Mouse (Mus musculus) forebrain, embryonic 14.5 days (tissue): ENCODE data around the gene Sh3bgr. TPM values are rescaled to one million over a fixed set of nuclear protein-coding genes. Genes with fewer than 3 reads are reported as not detected.

Experiments used
- ATAC-seq: fragments of 200-750 bp; cut with Nextera tagmentation; 2 replicates; pipeline ENCODE4 v1.8.0; 2017; ENCODE audit warnings: mild to moderate bottlenecking, moderate library complexity
- DNase-seq: peaks from one replicate; pipeline ENCODE4 v3.0.0-alpha.2; 2015; ENCODE audit warnings: low spot score
- H3K27ac ChIP-seq: fragments of 300-500 bp; sonication (generic); 2 replicates; pipeline ENCODE4 v1.5.1; 2014; ENCODE audit warnings: low read depth, mild to moderate bottlenecking, control low read depth, low read length, moderate library complexity
- H3K27me3 ChIP-seq: fragments of 300-500 bp; sonication (generic); replicated peaks from 2 replicates; pipeline ENCODE4 v1.6.1; 2014; ENCODE audit warnings: low read length, control low read depth, mixed read lengths; ENCODE audit not compliant: control insufficient read depth, insufficient read depth
- H3K36me3 ChIP-seq: fragments of 300-500 bp; sonication (generic); 2 replicates; pipeline ENCODE4 v1.6.1; 2014; ENCODE audit warnings: low read length, control low read depth; ENCODE audit not compliant: control insufficient read depth, insufficient read depth
- H3K4me1 ChIP-seq: fragments of 300-500 bp; sonication (generic); 2 replicates; pipeline ENCODE4 v1.6.1; 2014; ENCODE audit warnings: antibody characterized with exemption, low read length, control low read depth; ENCODE audit not compliant: control insufficient read depth, insufficient read depth
- H3K4me2 ChIP-seq: fragments of 300-500 bp; sonication (generic); 2 replicates; pipeline ENCODE4 v1.6.1; 2014; ENCODE audit warnings: mild to moderate bottlenecking, control low read depth, low read length
- H3K4me3 ChIP-seq: fragments of 300-500 bp; sonication (generic); 2 replicates; pipeline ENCODE4 v1.5.1; 2014; ENCODE audit warnings: low read depth, low read length, control low read depth
- H3K9ac ChIP-seq: fragments of 300-500 bp; sonication (generic); 2 replicates; pipeline ENCODE4 v1.6.1; 2014; ENCODE audit warnings: mild to moderate bottlenecking, low read length, control low read depth, moderate library complexity
- H3K9me3 ChIP-seq: fragments of 300-500 bp; sonication (generic); replicated peaks from 2 replicates; pipeline ENCODE4 v1.6.1; 2016; ENCODE audit warnings: low read length, control low read depth, mixed read lengths; ENCODE audit not compliant: control insufficient read depth
- WGBS: fragments of 180-500 bp; shearing (Covaris S2); extraction: QIAGEN DNeasy Blood & Tissue Kit; methylation state at CpG from one replicate; pipeline ENCODE4 v1.1.7; 2014; 5-methylcytosine and 5-hydroxymethylcytosine counted together
- polyA plus RNA-seq: library from polyadenylated mRNA; unstranded; fragments of >200 nt; fragmentation: Nextera tagmentation; extraction: Ambion mirVana; gene quantifications from 2 replicates; pipeline ENCODE4 v1.2.1, GENCODE M21; 2014

Sh3bgr gene
- polyA plus RNA-seq, 1 experiment from 2014 or later: 0.60 TPM

DNA sequence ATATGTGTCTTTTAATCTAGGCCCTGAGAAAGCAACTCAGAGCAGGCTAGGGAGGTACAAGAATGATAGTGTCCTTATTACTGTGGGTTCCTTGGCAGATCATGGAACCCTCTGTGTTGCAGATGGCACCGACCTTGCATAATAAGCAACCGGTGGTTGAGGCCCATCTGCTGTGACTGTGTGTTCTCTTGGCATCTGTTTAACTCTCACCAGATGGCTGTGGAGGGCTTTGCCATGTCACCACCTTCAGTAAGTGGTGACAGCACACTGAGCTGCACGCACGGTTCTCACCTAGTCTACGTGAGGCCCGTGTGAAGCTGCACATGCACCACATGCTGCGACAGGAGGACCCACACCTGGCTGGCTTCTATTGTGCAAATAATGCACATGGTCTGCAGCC is 49.4 kb downstream of the Sh3bgr start:
- no peaks in the 10 kb centered on the region for H3K4me1 ChIP-seq
- WGBS: 56% methylated on average over 7 of the region's 7 CpGs
- no peak overlapping the region for H3K4me2 ChIP-seq
- no peaks in the 10 kb centered on the region for H3K27me3 ChIP-seq
- ATAC-seq: peak; percentile 96
- no peak overlapping the region for H3K4me3 ChIP-seq
- H3K27ac ChIP-seq: no peak overlapping the region
- no peaks in the 10 kb centered on the region for H3K36me3 ChIP-seq
- DNase-seq: peak; percentile 89
- H3K9me3 ChIP-seq: no peaks in the 10 kb centered on the region
- H3K9ac ChIP-seq: no peak overlapping the region

DNA sequence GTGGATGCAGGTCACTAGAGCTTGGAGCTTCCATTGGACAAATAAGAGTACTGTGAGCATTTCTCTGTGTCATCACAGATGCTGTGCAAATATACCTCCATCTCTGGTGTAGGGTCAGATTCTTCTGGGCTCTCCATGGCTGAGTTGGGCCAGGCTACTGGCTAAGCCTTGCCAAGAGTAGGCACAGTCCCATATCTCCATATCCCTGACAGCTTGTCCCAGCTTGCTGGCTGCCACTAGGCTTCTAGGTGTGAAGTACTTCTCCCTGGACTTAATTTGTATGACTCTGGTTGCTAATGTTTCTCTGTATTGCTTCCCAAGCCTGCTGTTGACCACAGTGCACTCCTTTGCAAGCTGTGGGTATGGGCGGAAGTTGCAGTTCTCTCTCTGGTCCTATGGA is 51.9 kb downstream of the Sh3bgr start:
- no peak for DNase-seq
- no peak overlapping the region for H3K4me3 ChIP-seq
- 79% methylated on average over 1 of the region's 1 CpGs for WGBS
- ATAC-seq: no peak
- H3K4me2 ChIP-seq: no peak overlapping the region
- H3K27me3 ChIP-seq: no peaks in the 10 kb centered on the region
- no peaks in the 10 kb centered on the region for H3K4me1 ChIP-seq
- H3K9ac ChIP-seq: no peak overlapping the region
- H3K36me3 ChIP-seq: no peaks in the 10 kb centered on the region
- no peaks in the 10 kb centered on the region for H3K9me3 ChIP-seq
- no peak overlapping the region for H3K27ac ChIP-seq

DNA sequence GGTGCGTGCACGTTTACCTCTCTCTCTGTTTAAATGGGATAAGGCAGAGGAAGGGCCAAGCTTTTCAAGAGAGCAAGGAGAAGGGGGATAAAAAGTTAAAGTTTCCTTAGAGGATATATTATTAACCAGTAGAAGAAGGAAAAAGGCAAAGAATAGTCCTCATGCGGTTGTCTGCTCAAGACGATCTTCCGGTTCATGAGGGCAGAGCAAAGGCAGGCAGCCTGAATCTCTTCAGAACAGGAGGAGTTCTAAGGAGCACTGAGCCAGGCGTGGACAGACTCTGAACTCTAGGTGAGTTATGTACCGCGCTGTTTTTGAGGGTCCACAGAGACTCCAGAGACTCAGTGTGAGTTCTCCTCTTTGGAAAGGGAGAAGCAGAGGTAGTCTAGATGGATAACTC is 58.2 kb downstream of the Sh3bgr start:
- DNase-seq (no peak), ATAC-seq (no peak)
- Histone ChIP-seq H3K9ac (no peak overlapping the region), H3K27me3 (no peaks in the 10 kb centered on the region), H3K9me3 (no peaks in the 10 kb centered on the region), H3K4me2 (no peak overlapping the region), H3K4me1 (no peaks in the 10 kb centered on the region), H3K27ac (no peak overlapping the region), H3K36me3 (no peaks in the 10 kb centered on the region), H3K4me3 (no peak overlapping the region)
- WGBS: 88% methylated on average over 8 of the region's 8 CpGs

DNA sequence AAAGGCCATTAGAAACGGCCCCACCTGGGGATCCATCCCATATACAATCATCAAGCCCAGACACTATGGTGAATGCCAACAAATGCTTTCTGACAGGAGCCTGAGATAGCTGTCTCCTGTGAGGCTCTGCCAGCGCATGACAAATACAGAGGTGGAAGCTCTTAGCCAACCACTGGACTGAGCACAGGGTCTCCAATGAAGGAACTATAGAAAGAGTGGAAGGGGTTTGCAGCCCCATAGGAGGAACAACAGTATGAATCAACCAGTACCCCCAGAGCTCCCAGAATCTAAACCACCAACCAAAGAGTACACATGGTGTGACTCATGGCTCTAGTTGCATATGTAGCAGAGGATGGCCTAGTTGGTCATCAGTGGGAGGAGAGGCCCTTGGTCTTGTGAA is 71.5 kb downstream of the Sh3bgr start:
- 89% methylated on average over 2 of the region's 2 CpGs for WGBS
- Histone ChIP-seq H3K27me3 (no peaks in the 10 kb centered on the region), H3K4me2 (no peak overlapping the region), H3K4me1 (no peaks in the 10 kb centered on the region), H3K9me3 (no peaks in the 10 kb centered on the region), H3K27ac (no peak overlapping the region), H3K36me3 (no peaks in the 10 kb centered on the region), H3K4me3 (no peak overlapping the region), H3K9ac (no peak overlapping the region)
- ATAC-seq: no peak
- DNase-seq: no peak

DNA sequence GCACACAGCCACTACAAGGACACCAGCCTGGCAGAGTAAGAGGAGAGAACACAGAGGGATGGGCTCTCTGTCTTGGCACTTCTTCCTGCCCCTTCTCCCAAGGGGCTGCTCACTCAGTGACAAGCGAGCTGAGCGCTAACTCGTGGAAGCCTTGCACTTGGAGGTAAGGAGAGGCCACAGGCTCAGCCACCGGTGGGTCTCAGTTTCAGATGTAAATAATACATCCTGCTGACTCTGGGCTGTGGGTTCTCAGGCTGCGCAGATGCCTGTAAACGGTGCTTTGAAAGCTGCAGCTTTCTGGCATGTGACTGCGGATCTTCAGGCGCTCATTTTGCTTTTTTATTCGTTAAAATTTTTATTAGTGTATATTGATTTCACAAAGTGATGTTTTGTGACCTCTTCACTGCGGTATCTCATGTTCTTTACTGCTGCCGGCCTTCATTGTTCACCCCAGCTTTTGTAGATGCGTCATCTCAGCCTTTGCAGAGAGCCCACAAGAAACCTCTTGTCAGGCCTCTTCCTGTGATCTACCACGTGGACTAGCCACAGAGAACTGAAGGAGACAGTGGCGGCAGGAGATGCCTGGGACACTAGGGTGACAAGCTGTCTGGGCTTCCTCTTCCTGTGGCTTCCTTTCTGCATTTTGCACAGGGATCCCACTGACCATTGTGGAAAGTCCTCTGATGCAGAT is 72.8 kb downstream of the Sh3bgr start:
- no peaks in the 10 kb centered on the region for H3K9me3 ChIP-seq
- H3K36me3 ChIP-seq: no peaks in the 10 kb centered on the region
- H3K4me1 ChIP-seq: no peaks in the 10 kb centered on the region
- H3K9ac ChIP-seq: no peak overlapping the region
- ATAC-seq (no peak), DNase-seq (no peak)
- WGBS: 66% methylated on average over 14 of the region's 14 CpGs
- H3K4me3 ChIP-seq: no peak overlapping the region
- H3K4me2 ChIP-seq: no peak overlapping the region
- no peak overlapping the region for H3K27ac ChIP-seq
- H3K27me3 ChIP-seq: no peaks in the 10 kb centered on the region

DNA sequence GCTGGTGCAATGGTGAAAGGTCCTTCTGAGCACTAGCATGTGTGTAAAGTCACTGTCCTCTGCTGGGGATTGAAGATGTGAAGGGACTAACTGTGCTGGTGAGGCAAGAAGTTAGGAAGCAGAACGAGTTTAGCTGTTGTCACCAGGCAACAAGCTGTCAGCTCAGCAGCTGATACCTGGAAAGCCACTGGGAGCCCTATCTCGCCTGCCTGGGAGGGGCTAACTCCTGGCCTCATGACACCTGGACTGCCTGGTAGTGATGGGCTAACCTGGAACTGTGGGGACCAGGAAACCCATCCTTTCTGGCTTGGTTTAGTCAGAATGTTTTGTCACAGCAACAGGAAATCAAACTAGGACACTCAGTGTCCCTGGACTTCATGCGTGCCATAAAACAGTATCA is 76.3 kb downstream of the Sh3bgr start:
- 77% methylated on average over 3 of the region's 3 CpGs for WGBS
- Histone ChIP-seq H3K4me1 (peaks cover 5% of the 10 kb centered on the region; the same call in 1 of the 2 replicates), H3K36me3 (no peaks in the 10 kb centered on the region), H3K4me3 (no peak overlapping the region), H3K9ac (no peak overlapping the region), H3K27me3 (peaks cover 16% of the 10 kb centered on the region), H3K4me2 (no peak overlapping the region), H3K9me3 (no peaks in the 10 kb centered on the region), H3K27ac (no peak overlapping the region)
- ATAC-seq: no peak
- DNase-seq: no peak

Other genes starting within 250 kb of the Sh3bgr start
- gene Psmg1, start 209.5 kb upstream of the Sh3bgr start, polyA plus RNA-seq: 63.0 and 64.2 TPM in 2 replicates
- 270 and 272 TPM in 2 replicates for gene Brwd1, start 117.9 kb upstream of the Sh3bgr start, polyA plus RNA-seq
- gene Hmgn1, start 72.7 kb upstream of the Sh3bgr start, polyA plus RNA-seq: 520 and 536 TPM in 2 replicates
- 188 and 204 TPM in 2 replicates for gene Wrb, start 55.0 kb upstream of the Sh3bgr start, polyA plus RNA-seq
- 1.1 and 1.4 TPM in 2 replicates for gene Lca5l, start 8.2 kb upstream of the Sh3bgr start, polyA plus RNA-seq
- gene B3galt5, start 35.4 kb downstream of the Sh3bgr start, polyA plus RNA-seq: 1.3 and 1.6 TPM in 2 replicates
- 0.06 TPM in 1 of 2 replicates, not detected in the other for gene Itgb2l, start 243.2 kb downstream of the Sh3bgr start, polyA plus RNA-seq